Mouse (Mus musculus) adrenal gland (tissue): ENCODE data around the gene Dnah17.

Source experiments
- intact Hi-C: fragments of 180-260 bp; cut with DNase I; formaldehyde crosslinking; loops from one replicate; pipeline ENCODE4 v1.15.1; 2025
- long read RNA-seq, 2 experiments: library from polyadenylated mRNA; unstranded; transcript quantifications; one replicate each; pipeline ENCODE4 v2.0.0; 2020; ENCODE audit warnings: borderline replicate concordance in 1 of 2; ENCODE audit not compliant: insufficient replicate concordance in 1 of 2

The Dnah17 gene
- long read RNA-seq, experiment 1, result 0 reads
- long read RNA-seq, experiment 2, partial matches to known transcripts, result 0 of 1 reads
- long read RNA-seq, experiment 2, other reads (novel, unspliced or antisense), result 1 of 1 reads

- intact Hi-C loops, result no loop called here
Measured at GRCm38 (mm10) chr11:118130534-118130933, at the start of gene Dnah17. TSS of gene Dnah17 (minus strand) at chr11:118130634.

- intact Hi-C loops, result no loop called here
Measured at GRCm38 (mm10) chr11:118180199-118180598, 49.8 kb upstream of the Dnah17 start.

- intact Hi-C loops, result loop anchor here (10.0 kb wide), 1 partner anchor 47 kb away; no protein-coding TSS in a partner anchor
Measured at GRCm38 (mm10) chr11:118178236-118178635, 47.8 kb upstream of the Dnah17 start.

GRCm38 (mm10) chr11:118174752-118175151 lies 44.3 kb upstream of the Dnah17 start:
- intact Hi-C loops, result loop anchor here (5.0 to 10.0 kb wide), 2 partner anchors 37 to 50 kb away; no protein-coding TSS in a partner anchor

- intact Hi-C loops, result loop anchor here (5.0 to 10.0 kb wide), 2 partner anchors 35 to 52 kb away; no protein-coding TSS in a partner anchor
Measured at GRCm38 (mm10) chr11:118172768-118173167, 42.3 kb upstream of the Dnah17 start.

GRCm38 (mm10) chr11:118170333-118170732 lies 39.9 kb upstream of the Dnah17 start:
- intact Hi-C loops, result loop anchor here (5.0 to 10.0 kb wide), 2 partner anchors 33 to 54 kb away; no protein-coding TSS in a partner anchor

GRCm38 (mm10) chr11:118168714-118169113 lies 38.3 kb upstream of the Dnah17 start:
- intact Hi-C loops, result no loop called here

GRCm38 (mm10) chr11:118166626-118167025 lies 36.2 kb upstream of the Dnah17 start:
- intact Hi-C loops, result no loop called here

GRCm38 (mm10) chr11:118165681-118166080 lies 35.2 kb upstream of the Dnah17 start:
- intact Hi-C loops, result no loop called here

GRCm38 (mm10) chr11:118164566-118164965 lies 34.1 kb upstream of the Dnah17 start:
- intact Hi-C loops, result no loop called here

GRCm38 (mm10) chr11:118162245-118162644 lies 31.8 kb upstream of the Dnah17 start:
- intact Hi-C loops, result no loop called here

GRCm38 (mm10) chr11:118161240-118161639 lies 30.8 kb upstream of the Dnah17 start:
- intact Hi-C loops, result no loop called here

GRCm38 (mm10) chr11:118160763-118161162 lies 30.3 kb upstream of the Dnah17 start:
- intact Hi-C loops, result no loop called here

GRCm38 (mm10) chr11:118158753-118159152 lies 28.3 kb upstream of the Dnah17 start:
- intact Hi-C loops, result no loop called here

- intact Hi-C loops, result no loop called here
Measured at GRCm38 (mm10) chr11:118156480-118157060, 26.1 kb upstream of the Dnah17 start.

- intact Hi-C loops, result no loop called here
Measured at GRCm38 (mm10) chr11:118152964-118153363, 22.5 kb upstream of the Dnah17 start.

GRCm38 (mm10) chr11:118151423-118152180 lies 21.2 kb upstream of the Dnah17 start:
- intact Hi-C loops, result no loop called here

GRCm38 (mm10) chr11:118150115-118150701 lies 19.8 kb upstream of the Dnah17 start:
- intact Hi-C loops, result no loop called here

- intact Hi-C loops, result no loop called here
Measured at GRCm38 (mm10) chr11:118147877-118148637, 17.6 kb upstream of the Dnah17 start.

- intact Hi-C loops, result no loop called here
Measured at GRCm38 (mm10) chr11:118146446-118146845, 16.0 kb upstream of the Dnah17 start.

GRCm38 (mm10) chr11:118145771-118146351 lies 15.4 kb upstream of the Dnah17 start:
- intact Hi-C loops, result no loop called here
